Mouse (Mus musculus): Measurements from ENCODE around the gene Tenm3. TPM values are rescaled to one million over a fixed set of nuclear protein-coding genes. Genes with fewer than 3 reads are reported as not detected.
A peak's percentile ranks its signal among the peaks of the same experiment; 100 is the strongest.

The Tenm3 gene
- polyA plus RNA-seq, 1 experiment: 19.1 TPM

DNA sequence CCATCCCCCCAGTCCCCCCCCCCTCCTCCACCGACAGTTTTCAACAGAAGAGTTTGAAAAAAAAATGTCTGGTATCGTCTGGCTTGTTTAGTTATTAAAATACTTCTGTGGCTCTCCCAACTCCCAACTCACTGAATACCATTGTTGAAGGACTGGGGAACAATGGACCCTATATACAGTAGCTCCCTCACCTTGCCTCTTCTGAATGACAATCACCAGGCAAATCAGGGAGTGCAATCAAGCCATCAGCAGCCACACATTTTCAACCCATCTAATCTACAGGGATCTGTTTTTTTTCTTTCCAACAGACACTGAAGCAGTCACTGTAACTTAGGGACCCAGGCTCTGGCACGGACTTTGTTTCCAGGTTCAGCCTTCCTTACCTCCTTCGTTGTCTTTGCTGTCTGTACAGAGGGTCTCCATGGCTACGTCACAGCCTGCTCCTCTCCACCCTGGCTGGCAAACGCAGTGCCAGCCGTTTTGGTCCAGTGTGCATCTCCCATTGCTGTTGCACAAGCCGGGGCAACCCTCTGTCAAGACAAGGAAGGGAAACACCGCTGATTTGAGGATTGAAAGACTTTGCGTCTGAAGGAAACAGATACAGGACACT is 533.4 kb downstream of the Tenm3 start:
- 0 out of 2 replicates have a peak, but pooled peaks cover 2% of the 10 kb centered on the region for H3K4me1 ChIP-seq (ENCODE audit: control insufficient read depth, insufficient read depth, low read length)
- no peak for TF ChIP-seq POLR2A (IDR thresholded peaks at IDR 0.05; ENCODE audit: extremely low read depth, insufficient read depth, low read length)
- no peak for TF ChIP-seq CTCF (IDR thresholded peaks at IDR 0.05; ENCODE audit: extremely low read depth, insufficient read depth, low read length)
- H3K4me3 ChIP-seq (ENCODE audit: insufficient read depth, low read length): no peak overlapping the region
- H3K27ac ChIP-seq (ENCODE audit: insufficient read depth, low read length): no peak overlapping the region

DNA sequence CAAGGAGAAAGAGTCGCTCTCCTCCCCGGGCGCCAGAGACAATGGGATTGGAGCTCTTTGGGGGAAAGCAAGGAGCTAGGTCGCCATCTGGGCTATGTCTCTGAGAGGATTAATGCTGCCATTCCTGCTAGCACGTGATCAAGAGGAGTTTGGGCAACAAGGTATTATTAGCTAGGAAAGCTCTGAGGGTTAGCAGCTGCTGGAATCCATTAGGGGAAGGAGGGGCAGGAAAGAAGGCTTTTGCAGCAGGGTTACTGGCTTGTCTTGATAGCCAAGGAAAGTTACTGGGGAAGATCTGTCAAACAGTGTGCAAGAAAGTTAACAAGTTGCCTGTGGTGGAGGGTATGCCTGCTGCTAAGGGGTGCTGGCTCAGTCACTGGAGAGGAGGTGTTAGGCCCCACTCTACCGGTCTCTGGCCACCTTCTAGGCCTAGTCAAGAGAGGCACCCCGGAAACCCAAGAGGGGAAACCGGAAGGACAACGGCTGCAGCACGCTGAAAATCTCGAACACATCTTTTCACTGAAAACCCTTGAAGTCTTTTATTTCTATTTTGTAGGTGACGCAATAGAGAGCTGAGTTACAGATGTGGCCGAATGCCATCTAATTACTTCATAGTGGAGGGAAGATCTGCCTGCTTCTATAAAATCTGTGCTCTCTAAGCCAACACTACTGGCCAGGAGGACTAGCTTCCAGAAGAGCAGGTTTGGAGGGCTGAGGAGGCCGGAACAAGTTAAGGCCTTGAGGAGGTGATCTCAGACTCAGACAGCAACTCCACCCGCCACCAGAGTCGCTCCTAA is 534.4 kb downstream of the Tenm3 start:
- Histone ChIP-seq H3K4me3 (ENCODE audit: insufficient read depth, low read length) (no peak overlapping the region), H3K4me1 (ENCODE audit: control insufficient read depth, insufficient read depth, low read length) (0 out of 2 replicates have a peak, but pooled peaks cover 2% of the 10 kb centered on the region), H3K27ac (ENCODE audit: insufficient read depth, low read length) (no peak overlapping the region)
- TF ChIP-seq POLR2A (IDR thresholded peaks at IDR 0.05; ENCODE audit: extremely low read depth, insufficient read depth, low read length) (no peak), CTCF (IDR thresholded peaks at IDR 0.05; ENCODE audit: extremely low read depth, insufficient read depth, low read length) (no peak)

DNA sequence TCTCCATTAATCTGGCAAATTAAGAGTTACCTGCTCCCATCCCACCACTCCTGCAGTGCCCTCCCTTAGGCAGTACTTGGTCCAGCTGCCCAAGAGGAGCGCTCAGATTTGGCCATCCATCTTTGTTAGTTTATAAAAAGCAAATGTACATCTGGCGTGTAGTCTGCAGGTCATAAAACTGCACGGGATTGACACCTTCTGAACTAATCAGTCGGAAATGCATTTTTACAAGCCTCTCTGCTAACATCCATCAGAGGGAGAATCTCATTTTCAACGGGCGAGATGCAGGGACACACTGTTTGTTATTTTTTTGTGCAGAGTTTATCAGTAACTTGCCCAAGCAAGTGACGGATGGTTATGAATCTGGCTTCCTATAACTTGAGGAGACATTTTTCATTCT is 539.5 kb downstream of the Tenm3 start:
- Histone ChIP-seq H3K27ac (ENCODE audit: insufficient read depth, low read length) (no peak overlapping the region), H3K4me1 (ENCODE audit: control insufficient read depth, insufficient read depth, low read length) (peaks cover 2% of the 10 kb centered on the region; the same call in 1 of the 2 replicates), H3K4me3 (ENCODE audit: insufficient read depth, low read length) (no peak overlapping the region)
- TF ChIP-seq POLR2A (IDR thresholded peaks at IDR 0.05; ENCODE audit: extremely low read depth, insufficient read depth, low read length) (no peak), CTCF (IDR thresholded peaks at IDR 0.05; ENCODE audit: extremely low read depth, insufficient read depth, low read length) (no peak)

DNA sequence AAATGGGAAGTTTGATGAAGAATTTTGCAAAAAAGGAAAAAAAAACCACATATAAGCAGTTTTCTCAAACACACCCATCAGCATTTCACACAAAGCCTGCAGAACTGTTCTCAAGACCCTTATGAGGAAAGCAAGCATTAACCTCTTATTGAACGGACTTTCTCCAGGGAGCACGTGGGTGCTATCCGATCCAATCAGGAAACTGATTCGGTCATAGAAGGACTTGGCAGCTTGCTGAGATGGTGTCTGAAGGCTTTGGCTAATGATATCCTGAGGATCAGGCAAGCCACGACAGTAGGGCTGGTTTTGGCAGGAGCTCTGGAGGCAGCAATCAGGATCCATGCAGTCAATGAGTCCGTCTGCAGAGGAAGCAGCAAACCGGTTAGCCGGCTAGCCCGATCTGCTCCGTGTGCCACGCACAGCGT is 543.1 kb downstream of the Tenm3 start:
- peaks cover 2% of the 10 kb centered on the region; the same call in 1 of the 2 replicates for H3K4me1 ChIP-seq (ENCODE audit: control insufficient read depth, insufficient read depth, low read length)
- TF ChIP-seq POLR2A (IDR thresholded peaks at IDR 0.05; ENCODE audit: extremely low read depth, insufficient read depth, low read length): no peak; the same call in 1 of the 2 replicates
- no peak for TF ChIP-seq CTCF (IDR thresholded peaks at IDR 0.05; ENCODE audit: extremely low read depth, insufficient read depth, low read length)
- no peak overlapping the region for H3K27ac ChIP-seq (ENCODE audit: insufficient read depth, low read length)
- peak overlapping the region; percentile 44 for H3K4me3 ChIP-seq (ENCODE audit: insufficient read depth, low read length)

DNA sequence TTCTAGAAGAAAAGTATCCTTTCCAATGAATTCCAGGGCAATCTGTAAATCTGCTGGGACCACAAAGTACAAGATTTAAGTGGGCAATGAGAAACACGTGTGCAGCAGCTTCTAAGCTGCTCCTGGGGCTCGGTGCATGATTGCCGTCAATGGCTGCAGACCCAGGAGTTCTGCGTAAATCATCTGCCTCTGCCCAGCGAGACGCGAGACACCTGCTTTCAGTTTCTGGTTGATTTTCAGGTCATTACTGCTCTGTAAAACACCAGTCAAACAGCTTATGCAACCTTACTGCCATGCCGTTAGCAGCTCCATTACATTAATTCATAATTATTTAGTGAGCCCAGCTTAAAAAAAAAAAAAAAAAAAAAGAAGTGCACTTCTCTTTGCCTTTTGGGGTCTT is 543.7 kb downstream of the Tenm3 start:
- Histone ChIP-seq H3K4me1 (ENCODE audit: control insufficient read depth, insufficient read depth, low read length) (peaks cover 2% of the 10 kb centered on the region; the same call in 1 of the 2 replicates), H3K4me3 (ENCODE audit: insufficient read depth, low read length) (no peak overlapping the region), H3K27ac (ENCODE audit: insufficient read depth, low read length) (no peak overlapping the region)
- TF ChIP-seq CTCF (IDR thresholded peaks at IDR 0.05; ENCODE audit: extremely low read depth, insufficient read depth, low read length) (no peak), POLR2A (IDR thresholded peaks at IDR 0.05; ENCODE audit: extremely low read depth, insufficient read depth, low read length) (no peak)

DNA sequence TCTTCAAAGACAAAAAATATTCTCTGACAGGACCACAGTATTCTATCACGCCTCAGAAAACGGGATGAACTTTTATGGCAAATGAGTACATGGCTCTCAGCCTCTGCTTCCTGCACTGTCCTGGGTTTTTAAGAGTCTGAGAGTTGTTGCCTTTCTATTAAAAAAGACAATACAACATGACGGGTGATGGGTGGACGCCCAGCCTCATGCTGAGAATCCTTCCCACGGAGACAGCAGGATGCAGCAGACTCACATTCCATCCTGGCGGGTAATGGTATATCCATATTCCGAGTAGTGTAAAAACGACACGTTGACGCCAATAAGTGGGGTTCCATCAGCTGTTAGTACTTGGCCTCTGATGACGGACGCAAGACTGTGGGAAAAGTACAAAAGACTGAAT is 544.4 kb downstream of the Tenm3 start:
- Histone ChIP-seq H3K4me3 (ENCODE audit: insufficient read depth, low read length) (no peak overlapping the region), H3K27ac (ENCODE audit: insufficient read depth, low read length) (no peak overlapping the region), H3K4me1 (ENCODE audit: control insufficient read depth, insufficient read depth, low read length) (peaks cover 2% of the 10 kb centered on the region; the same call in 1 of the 2 replicates)
- no peak for TF ChIP-seq CTCF (IDR thresholded peaks at IDR 0.05; ENCODE audit: extremely low read depth, insufficient read depth, low read length)
- no peak for TF ChIP-seq POLR2A (IDR thresholded peaks at IDR 0.05; ENCODE audit: extremely low read depth, insufficient read depth, low read length)

DNA sequence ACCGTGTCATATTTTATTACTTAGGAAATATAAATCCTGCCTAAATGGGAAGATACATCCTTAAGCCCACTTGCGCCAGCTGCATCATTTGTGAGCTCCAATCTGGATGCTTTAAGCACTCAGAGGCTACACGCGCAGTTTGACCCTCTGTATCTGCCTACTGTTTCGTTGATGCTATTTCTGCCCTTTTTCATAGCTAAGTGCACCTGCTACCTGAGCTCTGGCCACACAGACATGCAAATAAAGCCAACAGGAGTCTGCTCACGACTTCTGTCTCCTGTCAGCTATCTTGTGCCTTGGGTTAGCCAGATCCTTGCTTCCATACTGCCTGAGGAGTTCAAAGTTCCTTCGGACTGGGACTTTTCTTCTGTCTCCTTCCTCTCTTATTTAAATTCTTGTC is 547.4 kb downstream of the Tenm3 start:
- Histone ChIP-seq H3K27ac (ENCODE audit: insufficient read depth, low read length) (no peak overlapping the region), H3K4me3 (ENCODE audit: insufficient read depth, low read length) (no peak overlapping the region), H3K4me1 (ENCODE audit: control insufficient read depth, insufficient read depth, low read length) (no peaks in the 10 kb centered on the region)
- TF ChIP-seq POLR2A (IDR thresholded peaks at IDR 0.05; ENCODE audit: extremely low read depth, insufficient read depth, low read length) (no peak), CTCF (IDR thresholded peaks at IDR 0.05; ENCODE audit: extremely low read depth, insufficient read depth, low read length) (no peak)

DNA sequence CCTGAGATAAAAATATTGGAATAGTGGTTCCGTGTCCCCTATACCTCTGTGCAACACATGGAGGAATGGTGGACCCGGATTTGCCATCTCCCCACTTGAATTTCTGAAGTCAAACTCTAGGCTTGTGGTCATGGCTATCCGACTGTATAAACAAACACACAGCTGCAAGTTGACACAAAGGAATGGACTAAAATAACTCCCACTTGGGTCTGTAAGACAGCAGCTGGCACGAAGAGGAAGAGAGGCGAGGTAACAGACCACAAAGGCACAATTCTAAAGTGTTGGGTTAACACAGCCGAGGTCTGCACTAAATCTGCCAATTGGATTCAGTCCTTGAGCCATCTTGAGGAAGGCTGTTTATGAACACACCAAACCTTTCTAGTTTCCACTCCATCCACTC is 548.2 kb downstream of the Tenm3 start:
- no peaks in the 10 kb centered on the region for H3K4me1 ChIP-seq (ENCODE audit: control insufficient read depth, insufficient read depth, low read length)
- TF ChIP-seq POLR2A (IDR thresholded peaks at IDR 0.05; ENCODE audit: extremely low read depth, insufficient read depth, low read length): no peak
- TF ChIP-seq CTCF (IDR thresholded peaks at IDR 0.05; ENCODE audit: extremely low read depth, insufficient read depth, low read length): no peak
- H3K4me3 ChIP-seq (ENCODE audit: insufficient read depth, low read length): no peak overlapping the region
- no peak overlapping the region for H3K27ac ChIP-seq (ENCODE audit: insufficient read depth, low read length)

DNA sequence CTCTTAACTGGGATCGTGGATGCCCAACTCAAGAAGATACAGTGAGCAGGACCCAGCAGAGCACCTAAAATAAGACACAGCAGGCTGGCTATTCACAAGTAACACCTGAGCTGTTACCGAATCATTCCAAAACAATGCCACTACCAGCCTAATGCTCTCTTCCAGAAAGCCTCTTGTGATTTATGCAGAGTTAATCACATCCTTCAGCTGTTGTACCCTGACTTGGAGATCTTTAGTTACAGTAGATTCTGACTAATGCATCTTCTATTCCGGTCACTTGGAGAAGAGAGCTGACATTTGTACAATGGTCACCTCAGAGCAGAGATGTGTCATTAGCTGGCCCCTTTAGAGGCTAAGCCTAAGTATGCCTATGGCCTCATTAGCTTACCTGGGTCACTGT is 550.0 kb downstream of the Tenm3 start:
- H3K27ac ChIP-seq (ENCODE audit: insufficient read depth, low read length): no peak overlapping the region
- TF ChIP-seq CTCF (IDR thresholded peaks at IDR 0.05; ENCODE audit: extremely low read depth, insufficient read depth, low read length) (no peak), POLR2A (IDR thresholded peaks at IDR 0.05; ENCODE audit: extremely low read depth, insufficient read depth, low read length) (no peak)
- no peak overlapping the region for H3K4me3 ChIP-seq (ENCODE audit: insufficient read depth, low read length)
- no peaks in the 10 kb centered on the region for H3K4me1 ChIP-seq (ENCODE audit: control insufficient read depth, insufficient read depth, low read length)

DNA sequence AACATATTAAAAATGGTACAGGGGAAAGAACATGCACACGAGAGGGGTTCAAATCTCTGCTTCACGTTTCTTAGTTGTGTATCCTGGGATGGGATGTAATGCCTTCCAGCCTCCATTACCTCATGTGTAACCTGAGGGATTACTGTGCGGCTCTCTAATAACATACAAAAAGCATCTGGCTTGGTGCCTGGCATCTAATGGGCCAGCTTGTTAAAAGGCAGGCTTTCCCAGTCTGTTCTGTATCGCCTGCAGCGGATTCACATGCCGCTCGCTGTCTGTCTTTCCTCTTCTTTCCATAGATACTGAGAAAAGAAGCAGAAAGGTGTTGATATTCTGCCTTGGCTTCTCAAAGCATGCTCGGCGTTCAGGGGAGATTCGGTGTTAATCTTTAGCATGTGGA is 558.3 kb downstream of the Tenm3 start:
- Histone ChIP-seq H3K27ac (ENCODE audit: insufficient read depth, low read length) (no peak overlapping the region), H3K4me3 (ENCODE audit: insufficient read depth, low read length) (no peak overlapping the region), H3K4me1 (ENCODE audit: control insufficient read depth, insufficient read depth, low read length) (peaks cover 2% of the 10 kb centered on the region; the same call in 1 of the 2 replicates)
- TF ChIP-seq POLR2A (IDR thresholded peaks at IDR 0.05; ENCODE audit: extremely low read depth, insufficient read depth, low read length) (no peak), CTCF (IDR thresholded peaks at IDR 0.05; ENCODE audit: extremely low read depth, insufficient read depth, low read length) (no peak)
